Mouse (Mus musculus) fibroblast of lung, adult 2 months (primary cell): ENCODE measurements around the gene Gm26727.
"Not testable (repeated sequence)": the region's sequence is repeated elsewhere in the genome, so short reads cannot be mapped to it uniquely, and the experiment has no call there.

ENCODE experiments used
- DNase-seq: peaks from one replicate; pipeline ENCODE4 v3.0.0-alpha.2; 2011; ENCODE audit warnings: low read depth

The Gm26727 gene

DNA sequence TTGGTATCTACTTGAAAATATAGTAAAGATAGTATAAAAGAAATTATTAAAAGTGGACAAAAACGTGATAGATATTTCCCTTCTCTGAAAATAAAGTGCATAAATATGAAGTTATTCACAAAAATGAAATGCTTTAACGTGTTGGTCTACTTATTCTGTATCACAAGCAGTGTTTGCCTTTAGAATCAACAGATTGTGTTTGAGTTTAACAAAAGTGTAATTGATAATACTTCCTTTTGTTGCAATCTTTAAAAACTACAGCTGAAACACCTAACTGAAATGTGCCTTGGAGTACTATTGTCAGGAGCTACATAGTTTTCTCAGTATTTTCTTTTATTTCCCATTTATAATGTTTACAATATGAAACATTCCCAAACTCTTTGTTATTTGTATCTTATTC, at the start of gene Gm26727:
Gene Gm26727 (minus strand): TSS at position 101 of the 400 bp plus-strand sequence.
- no peak for DNase-seq

DNA sequence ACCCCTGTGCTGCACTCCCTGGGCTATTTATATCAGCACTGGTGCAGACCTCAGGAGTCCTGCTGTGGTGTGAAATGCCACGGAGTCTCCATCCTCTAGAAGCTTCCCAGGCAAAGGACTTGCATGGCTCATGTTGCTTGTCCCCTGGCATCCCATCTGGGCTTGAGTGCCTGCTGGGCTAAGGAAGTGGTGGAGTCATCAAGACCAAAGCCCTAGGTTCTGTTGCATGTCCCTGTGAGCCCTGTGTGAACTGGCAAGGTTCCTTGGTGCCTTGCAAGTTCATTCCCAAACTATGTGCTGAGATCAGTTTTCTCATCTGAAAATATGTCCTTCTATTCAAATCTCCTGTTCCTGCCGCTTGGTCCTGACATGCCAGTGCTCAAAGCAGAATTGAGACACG, 48.1 kb upstream of the Gm26727 start:
- DNase-seq = no peak

DNA sequence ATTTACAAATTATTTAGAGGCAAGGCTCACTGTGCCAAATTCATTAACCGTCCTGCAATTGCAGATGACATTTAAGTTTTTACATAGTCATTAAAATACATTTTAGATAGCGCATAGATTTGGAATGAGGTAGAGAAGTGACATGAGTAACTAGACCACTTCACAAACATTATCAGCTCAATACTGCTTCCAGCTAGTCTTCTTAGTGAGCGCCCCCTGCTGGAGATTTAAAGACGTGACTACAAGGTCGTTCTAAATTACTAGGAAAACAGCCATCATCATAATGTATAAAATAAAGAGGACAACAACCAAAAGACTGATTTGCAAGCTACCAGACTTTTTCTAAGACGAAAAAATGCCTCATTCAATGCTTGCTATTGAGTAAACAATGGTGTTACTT, 44.8 kb upstream of the Gm26727 start:
- peak; percentile 2 for DNase-seq

DNA sequence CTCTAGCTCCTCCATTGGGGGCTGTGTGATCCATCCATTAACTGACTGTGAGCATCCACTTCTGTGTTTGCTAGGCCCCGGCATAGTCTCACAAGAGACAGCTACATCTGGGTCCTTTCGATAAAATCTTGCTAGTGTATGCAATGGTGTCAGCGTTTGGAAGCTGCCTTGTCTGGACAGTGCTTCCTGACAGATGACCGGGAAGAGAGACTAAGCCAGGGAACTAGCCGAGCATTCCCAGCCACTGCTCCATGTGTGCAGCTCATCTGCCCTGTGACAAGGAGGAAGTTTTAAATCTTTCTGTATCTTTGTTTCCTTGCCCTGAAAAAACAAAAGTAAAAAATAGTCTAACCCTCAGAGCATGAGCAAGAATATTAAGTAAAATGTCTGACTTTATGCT, 37.0 kb upstream of the Gm26727 start:
- DNase-seq = not testable (repeated sequence)

DNA sequence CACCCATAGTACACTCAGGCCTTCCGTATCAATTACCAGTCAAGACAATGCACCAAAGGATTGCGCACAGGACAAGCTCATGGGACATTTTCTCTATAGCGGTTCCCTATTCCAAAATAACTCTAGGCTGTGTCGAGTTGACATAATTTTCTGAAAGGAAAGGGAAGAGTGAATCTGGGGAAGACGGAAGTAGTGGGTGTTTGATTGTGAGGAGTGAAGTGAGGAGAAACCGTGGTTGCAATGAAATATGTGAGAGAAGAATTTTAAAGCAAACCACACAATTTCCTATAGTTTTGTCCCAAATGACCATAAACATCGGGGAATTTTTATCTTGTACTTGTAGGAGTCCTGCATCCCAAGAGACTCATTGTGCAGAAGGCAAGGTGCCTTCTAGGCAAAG, 34.1 kb upstream of the Gm26727 start:
- no peak for DNase-seq

DNA sequence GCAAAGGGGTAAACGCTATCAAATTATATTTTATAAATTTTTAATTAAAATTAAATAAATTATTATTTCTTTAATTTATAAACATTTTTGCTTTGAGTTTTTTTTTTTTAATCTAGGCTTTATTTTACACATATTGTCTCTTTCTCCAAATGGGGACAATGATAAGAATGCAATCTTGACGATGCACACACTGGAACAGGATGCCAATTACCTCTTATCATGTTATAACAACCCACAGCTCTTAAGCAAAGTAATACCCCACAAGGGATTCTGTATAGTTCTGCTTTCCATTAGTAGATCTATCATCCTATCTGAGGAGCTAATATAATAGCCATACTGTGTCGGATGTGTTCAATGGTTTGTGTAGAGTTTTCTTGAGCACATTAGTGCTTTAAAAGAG, 27.9 kb upstream of the Gm26727 start:
- DNase-seq = no peak

DNA sequence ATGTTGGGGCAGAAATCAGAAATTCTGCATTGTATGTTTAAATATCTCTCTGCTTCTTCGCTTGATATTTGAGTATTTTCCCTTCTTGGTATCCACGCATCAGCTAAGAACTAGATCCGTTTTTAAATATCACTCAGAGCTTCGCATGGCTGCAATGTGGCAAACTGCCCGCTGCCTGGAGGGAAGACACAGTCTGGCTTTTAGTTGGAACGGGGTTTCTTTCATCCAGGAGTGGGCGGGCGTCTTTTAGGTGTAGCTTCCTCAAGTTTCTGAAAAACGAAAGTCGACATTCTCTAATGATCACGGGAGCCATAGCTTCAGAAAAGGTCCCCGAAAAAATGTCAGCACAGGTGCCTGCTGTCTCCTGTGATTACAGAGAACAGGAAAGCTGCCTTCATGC, 14.2 kb upstream of the Gm26727 start:
- no peak for DNase-seq

DNA sequence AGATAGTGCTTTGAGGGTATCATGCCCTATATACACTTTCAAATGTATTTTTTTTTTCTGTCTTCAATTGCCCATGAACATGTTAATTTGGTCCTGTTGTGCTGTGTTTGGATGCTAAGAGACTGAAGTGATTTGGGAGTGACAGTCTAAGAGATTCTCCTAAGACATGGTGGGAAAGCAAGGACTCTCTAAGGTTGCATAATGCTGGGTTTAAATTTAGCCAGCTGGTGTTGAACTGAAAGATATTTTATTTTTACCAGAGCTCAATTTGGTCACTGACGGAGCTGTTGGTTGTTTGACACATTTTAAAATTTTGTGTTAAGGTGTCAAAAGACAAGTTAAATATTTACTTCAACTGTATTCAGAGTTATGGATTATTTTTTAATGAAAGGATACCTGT, 13.8 kb upstream of the Gm26727 start:
- no peak for DNase-seq

DNA sequence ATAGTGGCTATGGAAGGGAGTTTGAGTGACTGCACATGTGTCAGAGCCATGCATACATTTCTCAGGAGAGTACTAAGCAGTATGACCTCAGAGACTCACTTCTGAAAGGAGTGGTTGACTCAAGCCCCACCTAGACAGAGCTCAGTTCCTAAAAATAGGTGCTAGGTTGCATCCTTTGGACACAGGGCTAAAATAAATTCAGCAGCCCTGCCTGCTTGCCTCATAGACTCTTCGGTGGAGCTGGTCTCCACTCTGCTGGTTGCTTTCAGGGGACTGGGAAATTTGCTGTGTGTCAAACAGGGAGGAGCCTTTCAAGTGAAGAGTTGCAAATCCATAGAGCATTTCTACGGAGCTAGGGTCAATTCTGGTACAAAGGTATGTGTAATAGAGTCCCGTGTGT, 12.8 kb upstream of the Gm26727 start, which contains the start of gene Xirp2:
Gene Xirp2 (plus strand): TSS at position 223 of the 400 bp plus-strand sequence.
- DNase-seq = no peak

DNA sequence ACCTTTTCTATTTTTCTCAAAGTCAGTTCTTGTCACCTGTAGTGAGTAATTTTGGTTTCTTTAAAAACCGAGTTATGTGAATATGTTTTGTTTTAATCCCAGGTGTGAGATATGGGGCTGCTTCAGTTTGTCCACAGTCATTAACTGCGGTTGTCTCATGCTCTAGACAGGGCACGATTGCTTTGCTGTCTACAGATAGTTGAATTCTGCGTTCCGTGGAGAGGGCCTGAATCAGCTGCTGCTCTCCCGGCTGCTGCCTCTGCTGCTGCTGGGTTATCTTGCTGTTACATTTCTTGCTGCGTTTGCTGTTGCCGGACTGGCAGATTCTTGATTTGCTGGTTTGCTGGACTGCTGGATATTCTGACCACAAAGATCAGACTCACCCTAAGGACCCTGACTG, 5.3 kb upstream of the Gm26727 start:
- no peak for DNase-seq

DNA sequence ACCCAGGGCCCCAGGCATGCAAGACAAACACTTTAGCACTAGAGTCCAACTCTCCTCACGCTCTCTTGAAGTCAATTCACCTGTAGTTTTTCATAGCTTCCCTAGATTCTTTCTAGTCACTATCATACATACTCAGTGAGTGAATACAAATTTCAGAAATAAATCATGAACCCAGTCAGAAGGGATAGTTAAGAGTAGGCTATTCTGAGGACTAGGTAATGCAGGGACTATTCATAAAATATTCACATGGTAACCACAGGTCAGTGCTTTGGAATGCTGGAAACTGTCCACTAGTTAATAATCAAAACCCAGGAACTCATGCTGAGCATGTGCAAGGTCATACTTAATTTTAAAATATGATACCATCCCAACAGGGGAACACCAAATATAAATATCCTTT, 10.2 kb downstream of the Gm26727 start:
- no peak for DNase-seq

DNA sequence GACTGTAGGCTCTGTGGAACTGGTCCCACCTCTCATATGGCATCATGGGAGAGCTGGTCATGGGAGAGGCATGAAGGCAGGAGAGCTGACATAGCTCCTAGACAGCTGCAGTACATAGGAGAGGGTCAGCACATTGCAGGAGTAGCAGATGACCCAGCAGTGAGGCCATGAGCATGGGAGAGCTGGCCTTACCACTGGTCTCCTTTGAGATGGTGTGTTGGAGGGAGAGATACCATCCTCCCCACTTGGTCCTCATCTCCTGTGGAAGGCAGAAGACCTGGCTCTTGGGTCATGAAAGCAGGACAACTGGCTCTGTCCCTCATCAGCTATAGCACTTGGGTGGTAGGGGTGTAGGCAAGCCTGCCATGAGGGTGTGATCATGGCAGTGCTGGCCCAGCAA, 12.1 kb downstream of the Gm26727 start:
- DNase-seq = no peak

DNA sequence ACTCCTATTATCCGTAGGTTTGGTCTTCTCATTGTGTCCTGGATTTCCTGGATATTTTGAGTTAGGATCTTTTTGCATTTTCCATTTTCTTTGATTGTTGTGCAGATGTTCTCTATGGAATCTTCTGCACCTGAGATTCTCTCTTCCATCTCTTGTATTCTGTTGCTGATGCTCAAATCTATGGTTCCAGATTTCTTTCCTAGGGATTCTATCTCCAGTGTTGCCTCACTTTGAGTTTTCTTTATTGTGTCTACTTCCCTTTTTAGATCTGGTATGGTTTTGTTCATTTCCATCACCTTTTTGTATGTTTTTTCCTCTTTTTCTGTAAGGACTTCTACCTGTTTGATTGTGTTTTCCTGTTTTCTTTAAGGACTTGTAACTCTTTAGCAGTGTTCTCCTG, 19.6 kb downstream of the Gm26727 start, which contains the start of gene Gm21830:
Gene Gm21830 (plus strand): TSS at position 301 of the 400 bp plus-strand sequence.
- DNase-seq = not testable (repeated sequence)
